Mouse (Mus musculus): ENCODE measurements at regions not wholly inside any gene's neighbourhood (a gene's known extent, or its start where the extent isn't known, plus 50 kb on each side); places are given as distances from the start of the nearest gene placed in this dataset.
A peak's percentile ranks its signal among the peaks of the same experiment; 100 is the strongest.

DNA sequence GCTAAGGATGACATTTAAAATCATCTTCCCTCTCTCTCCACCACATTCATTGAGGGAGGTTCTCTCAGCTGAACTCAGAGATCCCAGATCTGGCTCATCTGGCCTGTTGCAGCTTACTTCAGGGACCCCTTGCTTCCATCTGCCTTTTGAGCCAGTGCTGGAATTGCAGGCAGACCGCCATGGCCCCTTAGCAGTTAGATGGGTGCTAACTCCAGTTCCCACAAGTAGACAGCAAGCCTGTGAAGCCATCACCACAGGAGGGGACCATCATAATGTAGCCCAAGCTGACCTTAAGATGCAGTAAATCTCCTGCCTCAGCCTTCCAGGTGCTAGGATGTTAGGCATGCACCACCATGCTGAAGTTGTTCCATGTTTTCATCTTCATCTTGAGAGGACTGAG lies 221.7 kb upstream of the Mphosph6 start:
- Histone ChIP-seq H3K4me3 (no peak overlapping the region), H3K27me3 (no peaks in the 10 kb centered on the region), H3K4me2 (no peak overlapping the region), H3K4me1 (no peaks in the 10 kb centered on the region), H3K36me3 (no peaks in the 10 kb centered on the region), H3K27ac (no peak overlapping the region), H3K9ac (no peak overlapping the region), H3K9me3 (no peaks in the 10 kb centered on the region)
- no peak for ATAC-seq (ENCODE audit: insufficient number of reproducible peaks, low FRiP score, low TSS enrichment, low read depth)
- WGBS = 83% methylated on average over 1 of the region's 1 CpGs

DNA sequence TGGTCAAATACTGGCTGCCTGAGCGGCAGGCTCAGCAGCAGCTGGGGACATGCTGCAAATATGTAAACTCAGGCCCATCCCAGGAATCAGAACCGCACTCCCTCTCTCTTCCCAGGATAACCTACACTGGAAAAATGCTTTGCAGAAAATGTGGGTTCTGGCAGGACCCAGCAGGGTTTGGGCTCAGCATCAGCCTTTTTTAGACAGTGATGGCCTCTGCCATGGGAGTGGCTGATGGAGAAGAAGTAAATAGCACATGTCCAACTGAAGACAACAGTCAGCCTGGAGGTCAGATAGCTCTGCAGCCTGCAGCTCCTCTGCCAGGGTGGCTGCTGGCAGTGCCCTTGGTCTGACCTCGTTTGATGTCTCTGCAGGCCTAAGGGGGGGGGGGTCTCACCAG lies 220.2 kb upstream of the Mphosph6 start:
- H3K36me3 ChIP-seq = no peaks in the 10 kb centered on the region
- no peaks in the 10 kb centered on the region for H3K27me3 ChIP-seq
- 49% methylated on average over 3 of the region's 3 CpGs for WGBS
- no peak overlapping the region for H3K9ac ChIP-seq
- H3K4me2 ChIP-seq = no peak overlapping the region
- peaks cover 7% of the 10 kb centered on the region for H3K4me1 ChIP-seq
- no peak overlapping the region for H3K27ac ChIP-seq
- no peak for ATAC-seq (ENCODE audit: insufficient number of reproducible peaks, low FRiP score, low TSS enrichment, low read depth)
- no peaks in the 10 kb centered on the region for H3K9me3 ChIP-seq
- no peak overlapping the region for H3K4me3 ChIP-seq

DNA sequence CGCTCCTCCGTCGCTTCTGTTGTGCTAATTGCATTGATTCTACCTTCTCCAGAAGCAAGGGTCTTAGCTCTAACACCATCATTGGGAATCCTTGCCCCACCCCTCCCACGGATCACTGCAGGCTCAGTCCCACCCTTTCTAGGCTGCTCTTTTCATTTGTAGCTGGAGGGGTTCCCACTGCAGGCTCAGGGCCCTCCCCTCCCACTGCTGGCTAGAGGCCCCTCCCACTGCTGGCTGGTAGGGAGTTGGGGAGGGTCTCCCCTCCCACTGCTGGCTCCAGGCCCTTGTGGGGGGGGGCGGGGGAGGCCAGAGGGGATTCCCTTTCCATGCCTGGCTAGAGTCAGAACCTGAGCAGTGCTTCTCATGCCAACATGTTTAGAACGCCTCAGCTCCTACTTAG lies 215.5 kb upstream of the Mphosph6 start:
- H3K4me2 ChIP-seq = no peak overlapping the region
- no peak overlapping the region for H3K4me3 ChIP-seq
- ATAC-seq (ENCODE audit: insufficient number of reproducible peaks, low FRiP score, low TSS enrichment, low read depth) = peak; percentile 40; the same call in 1 of the 2 replicates
- H3K27ac ChIP-seq = no peak overlapping the region
- no peaks in the 10 kb centered on the region for H3K9me3 ChIP-seq
- H3K36me3 ChIP-seq = no peaks in the 10 kb centered on the region
- H3K9ac ChIP-seq = no peak overlapping the region
- H3K27me3 ChIP-seq = no peaks in the 10 kb centered on the region
- H3K4me1 ChIP-seq = peaks cover 7% of the 10 kb centered on the region
- 26% methylated on average over 6 of the region's 6 CpGs for WGBS

DNA sequence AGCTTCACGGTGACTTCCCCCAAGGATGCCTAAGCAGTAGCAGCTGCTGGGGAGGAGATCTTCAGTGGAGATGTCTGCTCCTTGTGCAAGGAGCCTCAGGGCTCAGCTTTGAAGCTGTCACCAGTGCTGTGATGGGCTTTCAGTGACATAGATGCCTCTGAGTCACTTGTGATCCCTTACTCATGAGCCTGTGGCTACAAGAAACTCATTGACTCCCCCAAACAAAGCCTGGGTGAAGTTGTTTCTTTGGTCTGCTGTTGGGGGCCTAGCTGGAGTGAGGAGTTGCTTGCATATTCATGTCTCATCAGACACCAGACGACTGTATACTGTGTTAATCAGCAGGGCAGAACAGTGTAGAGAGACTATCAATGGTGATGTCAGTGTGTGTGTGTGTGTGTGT lies 203.4 kb upstream of the Mphosph6 start:
- no peaks in the 10 kb centered on the region for H3K36me3 ChIP-seq

DNA sequence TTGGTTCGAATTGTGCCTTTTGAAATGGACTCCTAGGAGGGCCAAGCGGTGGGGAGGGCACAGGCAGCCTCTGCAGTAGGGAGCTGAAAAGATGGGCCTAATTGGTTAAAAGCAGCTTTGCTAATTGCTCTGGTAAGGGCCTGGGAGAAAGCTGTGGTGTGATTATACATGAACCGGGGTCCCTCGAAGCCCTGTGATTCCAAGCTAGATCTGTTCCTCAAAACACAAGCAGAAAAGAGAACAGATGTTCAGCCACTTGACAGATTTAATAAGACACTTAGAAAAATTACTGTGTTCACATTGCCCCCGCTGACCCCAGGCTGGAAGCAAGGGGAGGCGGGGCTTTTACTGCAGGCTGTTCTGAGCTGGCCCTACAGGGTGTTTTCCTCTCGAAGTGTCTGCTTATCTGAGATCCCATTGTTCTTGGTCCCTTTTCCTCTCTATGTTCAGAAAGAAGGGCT lies 202.7 kb upstream of the Mphosph6 start:
- Histone ChIP-seq H3K27ac (no peak overlapping the region), H3K9me3 (no peaks in the 10 kb centered on the region), H3K9ac (no peak overlapping the region), H3K4me2 (no peak overlapping the region), H3K36me3 (no peaks in the 10 kb centered on the region), H3K27me3 (no peaks in the 10 kb centered on the region), H3K4me1 (0 out of 2 replicates have a peak, but pooled peaks cover 3% of the 10 kb centered on the region), H3K4me3 (no peak overlapping the region)
- WGBS = 17% methylated on average over 7 of the region's 7 CpGs
- no peak for ATAC-seq (ENCODE audit: insufficient number of reproducible peaks, low FRiP score, low TSS enrichment, low read depth)

More for the DNA sequence above, 203.4 kb upstream of the Mphosph6 start:
- no peaks in the 10 kb centered on the region for H3K9me3 ChIP-seq
- no peak overlapping the region for H3K9ac ChIP-seq
- no peak overlapping the region for H3K27ac ChIP-seq
- WGBS = 36% methylated on average over 2 of the region's 2 CpGs
- H3K4me1 ChIP-seq = 0 out of 2 replicates have a peak, but pooled peaks cover 3% of the 10 kb centered on the region
- no peak overlapping the region for H3K4me3 ChIP-seq
- ATAC-seq (ENCODE audit: insufficient number of reproducible peaks, low FRiP score, low TSS enrichment, low read depth) = no peak
- no peak overlapping the region for H3K4me2 ChIP-seq
- H3K27me3 ChIP-seq = no peaks in the 10 kb centered on the region

DNA sequence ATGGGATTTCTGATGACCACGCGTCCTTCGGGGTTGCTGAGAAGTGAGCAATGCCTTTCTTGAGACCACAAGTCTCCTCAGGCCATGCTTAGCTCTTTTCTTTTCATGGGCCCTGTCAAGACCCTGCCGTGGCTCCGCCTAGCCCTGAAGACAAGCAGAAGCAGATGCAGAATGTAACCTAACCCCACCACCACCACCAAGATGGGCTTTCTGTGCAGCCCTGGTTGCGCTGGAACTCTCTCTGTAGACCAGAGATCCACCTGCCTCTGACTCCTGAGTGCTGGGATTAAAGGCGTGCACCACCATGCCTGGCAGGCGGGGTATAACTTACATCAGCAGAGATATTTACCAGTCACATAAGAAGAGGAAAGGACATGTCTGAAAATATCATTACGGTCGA lies 199.4 kb upstream of the Mphosph6 start:
- Histone ChIP-seq H3K4me3 (no peak overlapping the region), H3K27me3 (no peaks in the 10 kb centered on the region), H3K36me3 (no peaks in the 10 kb centered on the region), H3K27ac (no peak overlapping the region), H3K4me1 (0 out of 2 replicates have a peak, but pooled peaks cover 3% of the 10 kb centered on the region), H3K4me2 (no peak overlapping the region), H3K9me3 (no peaks in the 10 kb centered on the region), H3K9ac (no peak overlapping the region)
- ATAC-seq (ENCODE audit: insufficient number of reproducible peaks, low FRiP score, low TSS enrichment, low read depth) = no peak
- whole genome bisulfite sequencing = 66% methylated on average over 10 of the region's 10 CpGs

DNA sequence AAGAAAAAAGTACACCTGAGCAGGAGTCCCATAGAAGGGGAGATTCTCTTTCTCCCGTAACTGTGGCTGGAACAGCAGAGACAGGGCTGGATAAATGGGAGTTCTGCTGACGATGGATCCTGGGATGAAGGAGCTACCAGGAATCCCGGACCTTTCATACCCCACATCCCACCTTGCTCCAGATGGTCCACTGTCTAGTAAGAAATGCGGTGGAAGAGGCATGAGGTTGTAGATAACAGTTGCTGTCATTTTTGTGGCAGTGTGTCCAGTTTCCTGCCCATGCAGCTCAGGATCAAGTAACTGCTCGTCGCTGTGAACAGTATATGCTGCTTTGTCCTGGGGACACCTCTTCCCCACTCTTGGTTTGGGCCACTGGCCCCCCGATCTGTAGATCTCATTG lies 190.1 kb upstream of the Mphosph6 start:
- WGBS = 88% methylated on average over 7 of the region's 7 CpGs
- Histone ChIP-seq H3K27me3 (no peaks in the 10 kb centered on the region), H3K36me3 (no peaks in the 10 kb centered on the region), H3K9me3 (no peaks in the 10 kb centered on the region), H3K4me1 (no peaks in the 10 kb centered on the region), H3K9ac (no peak overlapping the region), H3K27ac (no peak overlapping the region), H3K4me3 (no peak overlapping the region), H3K4me2 (no peak overlapping the region)
- ATAC-seq (ENCODE audit: insufficient number of reproducible peaks, low FRiP score, low TSS enrichment, low read depth) = no peak

DNA sequence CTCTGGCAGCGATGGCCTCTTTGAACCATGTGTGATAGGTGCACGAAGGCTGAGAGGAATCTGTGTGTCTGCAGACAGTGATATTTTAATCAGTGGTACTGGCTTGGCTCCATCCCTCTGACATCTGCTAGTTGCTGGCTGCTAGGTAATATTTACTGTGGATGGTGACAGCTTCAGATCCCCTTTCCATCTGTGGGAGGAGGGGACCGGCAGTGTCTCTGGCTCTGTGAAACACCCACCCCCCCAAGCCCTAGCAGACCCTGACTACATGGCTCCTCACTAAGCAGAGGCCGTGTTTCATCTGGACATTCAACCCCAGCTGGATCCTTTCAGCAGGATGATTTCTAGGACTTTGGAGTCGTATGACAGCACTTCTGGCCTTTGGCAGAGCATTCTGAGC lies 187.0 kb upstream of the Mphosph6 start:
- no peak for ATAC-seq (ENCODE audit: insufficient number of reproducible peaks, low FRiP score, low TSS enrichment, low read depth)
- Histone ChIP-seq H3K4me3 (no peak overlapping the region), H3K9me3 (no peaks in the 10 kb centered on the region), H3K27me3 (no peaks in the 10 kb centered on the region), H3K4me1 (no peaks in the 10 kb centered on the region), H3K9ac (no peak overlapping the region), H3K4me2 (no peak overlapping the region), H3K27ac (no peak overlapping the region), H3K36me3 (no peaks in the 10 kb centered on the region)
- WGBS = 50% methylated on average over 5 of the region's 5 CpGs

DNA sequence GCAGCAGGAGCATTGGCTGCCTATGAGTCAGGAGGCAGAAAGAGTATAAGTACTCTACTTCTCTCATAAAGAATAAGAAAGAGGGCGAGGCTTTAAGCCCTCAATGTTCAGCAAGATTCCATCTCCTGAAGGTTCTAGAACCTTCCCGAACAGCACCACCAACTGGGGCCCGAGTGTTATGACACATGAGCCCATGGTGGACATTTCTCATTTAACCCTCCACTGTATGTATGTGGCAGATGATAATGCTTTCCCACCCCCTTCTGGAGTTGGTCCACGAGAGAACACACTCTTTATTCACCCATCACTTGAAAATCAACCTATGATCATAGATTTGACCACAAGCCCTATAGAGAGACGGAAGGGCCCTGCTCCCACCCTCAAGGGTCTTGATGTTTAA lies 166.6 kb upstream of the Mphosph6 start:
- Histone ChIP-seq H3K9me3 (no peaks in the 10 kb centered on the region), H3K27ac (no peak overlapping the region), H3K9ac (no peak overlapping the region), H3K27me3 (no peaks in the 10 kb centered on the region), H3K36me3 (no peaks in the 10 kb centered on the region), H3K4me3 (no peak overlapping the region), H3K4me1 (no peaks in the 10 kb centered on the region), H3K4me2 (no peak overlapping the region)
- 85% methylated on average over 5 of the region's 5 CpGs for WGBS
- no peak for ATAC-seq (ENCODE audit: insufficient number of reproducible peaks, low FRiP score, low TSS enrichment, low read depth)

DNA sequence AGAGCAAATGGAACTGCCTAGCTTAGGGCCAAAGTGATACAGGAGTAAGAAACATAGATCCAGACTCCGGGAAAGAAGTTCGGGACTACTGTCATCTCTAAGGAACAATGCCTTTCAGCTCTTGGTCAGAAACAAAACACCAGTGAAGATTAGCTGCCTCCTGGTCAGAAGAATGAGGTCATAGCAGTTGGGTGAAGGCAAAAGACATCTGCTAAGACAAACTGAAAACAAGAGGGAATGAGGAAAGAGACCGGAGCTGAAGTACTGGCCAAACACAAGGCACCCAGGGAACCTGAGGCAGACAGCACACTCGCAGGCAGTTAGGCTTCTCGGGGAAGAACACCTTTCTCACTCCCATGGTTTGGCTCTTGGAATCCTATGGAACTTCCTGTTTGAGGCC lies 164.8 kb upstream of the Mphosph6 start:
- H3K36me3 ChIP-seq = no peaks in the 10 kb centered on the region
- no peaks in the 10 kb centered on the region for H3K27me3 ChIP-seq
- H3K4me2 ChIP-seq = no peak overlapping the region
- WGBS = 86% methylated on average over 5 of the region's 5 CpGs
- H3K27ac ChIP-seq = no peak overlapping the region
- no peak overlapping the region for H3K9ac ChIP-seq
- H3K4me1 ChIP-seq = no peaks in the 10 kb centered on the region
- H3K9me3 ChIP-seq = no peaks in the 10 kb centered on the region
- ATAC-seq (ENCODE audit: insufficient number of reproducible peaks, low FRiP score, low TSS enrichment, low read depth) = no peak
- no peak overlapping the region for H3K4me3 ChIP-seq

DNA sequence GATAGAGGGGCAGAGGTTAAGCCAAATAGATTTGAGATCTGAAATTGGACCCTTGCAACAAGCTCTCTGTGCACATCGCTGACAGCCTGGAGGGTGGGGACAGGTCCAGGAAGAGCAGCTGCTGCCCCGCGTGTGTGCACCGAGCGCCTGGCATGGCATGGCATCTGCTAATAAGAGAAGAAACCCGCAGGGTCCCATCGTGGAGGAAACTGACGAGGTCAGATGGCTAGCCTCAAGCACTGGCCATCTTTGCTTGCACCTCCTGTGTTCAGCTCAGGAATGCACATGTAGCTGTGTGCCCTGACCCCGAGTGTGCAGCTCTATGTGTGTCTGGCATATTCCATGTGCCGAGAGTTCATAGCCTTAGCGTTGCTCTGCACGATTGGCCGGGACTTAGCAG lies 161.7 kb upstream of the Mphosph6 start:
- no peak overlapping the region for H3K4me2 ChIP-seq
- WGBS = 76% methylated on average over 13 of the region's 13 CpGs
- ATAC-seq (ENCODE audit: insufficient number of reproducible peaks, low FRiP score, low TSS enrichment, low read depth) = no peak

DNA sequence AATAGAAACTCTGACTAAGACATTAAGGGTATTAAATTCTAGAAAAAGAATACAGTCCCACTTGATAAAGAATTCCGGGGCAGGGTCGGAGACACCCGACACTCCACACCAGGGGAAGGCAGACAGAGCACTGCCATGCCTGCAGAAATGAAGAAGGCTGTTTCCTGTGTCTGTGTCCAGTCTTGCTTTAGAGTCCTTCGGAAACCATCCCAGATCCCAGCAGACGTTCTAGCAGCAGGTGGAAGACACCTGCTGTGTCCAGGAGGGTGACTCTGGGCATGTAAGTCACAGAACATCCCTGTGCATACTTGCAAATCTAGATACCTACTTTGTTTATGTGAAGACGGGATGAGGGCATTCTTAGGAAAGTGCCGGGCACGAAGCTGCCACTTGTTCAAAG lies 160.9 kb upstream of the Mphosph6 start:
- Histone ChIP-seq H3K9me3 (no peaks in the 10 kb centered on the region), H3K27ac (no peak overlapping the region), H3K27me3 (no peaks in the 10 kb centered on the region), H3K4me3 (no peak overlapping the region), H3K4me1 (no peaks in the 10 kb centered on the region), H3K9ac (no peak overlapping the region), H3K4me2 (no peak overlapping the region), H3K36me3 (no peaks in the 10 kb centered on the region)
- 71% methylated on average over 8 of the region's 8 CpGs for WGBS
- ATAC-seq (ENCODE audit: insufficient number of reproducible peaks, low FRiP score, low TSS enrichment, low read depth) = no peak

More for the DNA sequence above, 161.7 kb upstream of the Mphosph6 start:
- Histone ChIP-seq H3K9me3 (no peaks in the 10 kb centered on the region), H3K4me3 (no peak overlapping the region), H3K36me3 (no peaks in the 10 kb centered on the region), H3K4me1 (no peaks in the 10 kb centered on the region), H3K27ac (no peak overlapping the region), H3K9ac (no peak overlapping the region), H3K27me3 (no peaks in the 10 kb centered on the region)

DNA sequence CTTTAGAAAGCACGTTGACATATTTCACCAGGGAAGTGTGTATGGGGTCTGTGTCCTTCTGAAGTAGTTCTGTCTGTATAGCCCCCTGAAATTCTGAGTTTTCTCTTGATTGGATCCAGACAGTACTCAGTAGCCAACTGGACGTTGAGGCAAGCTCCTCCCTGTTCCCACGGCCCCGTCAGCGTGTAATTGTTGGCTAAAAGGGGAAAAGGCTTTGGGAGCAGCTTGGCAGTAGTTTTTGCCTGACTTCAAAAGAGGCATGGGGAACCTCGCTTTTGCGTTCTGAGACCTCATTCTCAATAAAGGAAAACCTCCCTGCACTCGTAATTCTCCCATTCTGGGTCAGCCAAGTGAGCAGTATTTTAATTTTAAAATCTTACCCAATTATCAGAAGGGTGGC lies 157.8 kb upstream of the Mphosph6 start:
- Histone ChIP-seq H3K4me2 (no peak overlapping the region), H3K9me3 (no peaks in the 10 kb centered on the region), H3K36me3 (no peaks in the 10 kb centered on the region), H3K27ac (no peak overlapping the region), H3K4me1 (no peaks in the 10 kb centered on the region), H3K27me3 (no peaks in the 10 kb centered on the region), H3K4me3 (no peak overlapping the region), H3K9ac (no peak overlapping the region)
- WGBS = 56% methylated on average over 8 of the region's 8 CpGs
- no peak for ATAC-seq (ENCODE audit: insufficient number of reproducible peaks, low FRiP score, low TSS enrichment, low read depth)

Data from limb, embryonic 15.5 days (tissue).